Mouse (Mus musculus) cerebellum, postnatal 10 days (tissue): ENCODE results near the gene Notch2.
"Not testable (repeated sequence)": the region's sequence is repeated elsewhere in the genome, so short reads cannot be mapped to it uniquely, and the experiment has no call there.

ENCODE experiments used
- DNase-seq, 2 experiments: peaks; one replicate each; pipeline ENCODE4 v3.0.0; 2021; ENCODE audit warnings: mixed read lengths in 2 of 2

The Notch2 gene

DNA sequence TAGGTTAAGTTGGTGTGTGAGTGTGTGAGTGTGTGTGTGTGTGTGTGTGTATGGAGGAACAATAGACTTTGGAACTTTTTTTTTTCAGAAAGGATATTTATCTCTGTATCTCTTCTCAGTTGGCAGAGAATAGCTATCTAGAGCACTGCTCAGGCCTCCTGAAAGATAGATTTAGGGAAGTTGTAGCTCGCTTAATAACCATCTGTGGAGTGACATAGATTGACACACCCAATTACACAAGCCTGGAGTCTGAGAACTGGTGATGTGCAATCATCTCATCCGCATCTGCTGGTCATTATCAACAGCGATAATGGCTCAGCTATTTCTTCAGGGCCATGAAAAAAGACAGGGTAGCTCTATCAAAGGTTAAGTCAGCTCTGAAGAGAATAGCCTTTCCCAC is 18.9 kb downstream of the Notch2 start:
- no peak for DNase-seq

DNA sequence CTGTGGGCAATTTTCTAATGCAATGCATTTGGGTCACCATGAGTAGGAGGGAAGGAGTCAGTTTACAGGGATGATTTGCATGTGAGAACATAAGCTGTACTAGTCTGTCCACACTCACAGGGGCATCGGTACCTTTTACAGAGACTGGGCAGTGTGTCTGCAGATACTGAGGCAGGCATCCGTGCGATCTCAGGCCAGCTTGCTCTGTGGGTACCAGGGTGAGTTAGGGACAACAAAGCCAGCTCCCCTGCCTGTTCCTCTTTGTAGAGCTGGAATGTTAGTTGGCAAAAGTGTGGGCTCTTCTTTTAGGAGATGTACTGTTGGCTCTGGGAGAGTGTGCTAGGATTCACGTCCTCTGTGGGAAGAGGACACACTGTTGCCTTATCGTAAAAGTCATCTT is 19.6 kb downstream of the Notch2 start:
- peak in 1 of 2 experiments; percentile 61 for DNase-seq

DNA sequence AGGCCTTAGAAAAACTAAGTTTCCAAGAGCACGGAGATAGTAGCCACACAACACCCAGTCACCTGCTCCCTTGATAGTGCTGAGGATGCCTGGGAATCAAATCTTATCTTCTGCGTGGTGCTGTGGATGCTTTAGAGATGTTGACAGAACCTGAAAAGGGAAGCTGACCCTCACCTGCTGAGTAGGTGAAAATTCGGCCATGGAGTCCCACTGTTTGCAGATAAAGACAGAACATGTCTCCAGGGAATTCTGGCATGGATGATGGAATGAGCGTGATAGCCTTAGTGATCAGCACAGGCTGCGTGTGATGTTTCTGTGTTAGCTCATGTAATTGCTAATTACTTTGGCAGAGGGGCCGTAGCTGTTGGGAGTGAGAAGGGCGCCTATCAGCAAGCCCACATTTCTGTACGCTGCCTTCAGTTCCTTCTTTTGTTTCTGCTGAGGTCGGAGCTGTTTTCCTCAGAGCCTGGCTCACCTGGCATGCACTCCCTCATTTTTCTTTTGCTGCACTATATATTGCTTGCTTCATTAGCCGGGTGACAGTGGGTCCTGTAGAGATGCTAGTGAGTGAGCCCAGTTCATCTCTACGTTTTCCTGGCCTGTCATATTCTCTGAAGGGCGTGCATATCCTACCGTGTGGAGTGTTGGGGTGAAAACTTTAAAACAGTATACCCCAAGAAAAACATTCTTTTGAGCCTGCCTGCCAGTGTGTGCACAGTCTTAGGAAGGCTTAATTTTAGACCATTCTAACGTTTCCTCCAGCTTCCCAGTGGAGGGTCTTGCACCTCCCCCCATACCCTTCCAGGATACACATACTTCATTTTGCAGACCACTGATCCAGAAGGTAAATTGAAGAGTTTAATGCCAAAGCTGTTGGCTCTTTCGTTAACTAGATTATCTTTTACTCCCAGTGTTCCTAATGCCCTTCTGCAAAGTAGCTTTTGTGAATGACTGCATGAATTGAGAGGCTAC is 21.6 kb downstream of the Notch2 start:
- peak; percentile 67 to 70 for DNase-seq

DNA sequence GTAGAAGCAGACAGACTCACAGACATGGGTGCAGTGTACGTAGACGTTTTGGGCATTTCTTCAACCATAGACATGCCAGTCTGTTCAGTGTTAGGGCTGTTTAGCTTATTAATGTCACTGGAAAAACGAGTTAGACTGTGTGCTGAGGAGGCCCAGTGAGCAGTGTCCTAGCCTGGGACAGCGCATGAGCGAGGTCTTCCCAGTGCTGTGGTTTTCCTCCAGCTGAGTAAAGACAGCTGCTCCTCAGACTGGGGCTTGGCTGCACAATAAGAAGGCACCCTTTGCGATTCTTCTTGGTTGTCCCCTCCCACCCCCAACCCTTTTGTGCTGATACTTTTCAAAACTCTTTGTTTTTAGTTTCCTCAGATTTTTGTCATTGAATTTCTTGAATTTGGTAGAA is 22.8 kb downstream of the Notch2 start:
- DNase-seq, result no peak

DNA sequence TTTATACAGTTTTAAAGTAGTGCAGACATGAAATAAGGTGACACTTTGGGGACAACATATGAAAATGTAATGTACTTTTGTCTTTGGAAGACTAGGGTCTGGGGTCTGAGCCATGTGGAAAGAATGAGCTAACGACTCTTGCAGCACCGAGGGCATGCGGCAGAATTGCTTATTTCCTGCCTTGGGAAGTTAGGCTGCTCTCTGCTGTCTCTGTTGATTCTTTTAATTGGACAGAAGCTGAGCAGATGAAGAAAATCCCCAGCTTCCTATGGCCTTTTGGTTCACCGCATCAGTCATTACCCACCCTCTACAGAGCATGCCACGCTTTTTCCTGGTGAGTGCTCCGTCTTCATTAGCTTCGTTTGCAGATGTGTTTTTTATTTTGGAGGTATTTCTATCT is 23.8 kb downstream of the Notch2 start:
- DNase-seq, result no peak

DNA sequence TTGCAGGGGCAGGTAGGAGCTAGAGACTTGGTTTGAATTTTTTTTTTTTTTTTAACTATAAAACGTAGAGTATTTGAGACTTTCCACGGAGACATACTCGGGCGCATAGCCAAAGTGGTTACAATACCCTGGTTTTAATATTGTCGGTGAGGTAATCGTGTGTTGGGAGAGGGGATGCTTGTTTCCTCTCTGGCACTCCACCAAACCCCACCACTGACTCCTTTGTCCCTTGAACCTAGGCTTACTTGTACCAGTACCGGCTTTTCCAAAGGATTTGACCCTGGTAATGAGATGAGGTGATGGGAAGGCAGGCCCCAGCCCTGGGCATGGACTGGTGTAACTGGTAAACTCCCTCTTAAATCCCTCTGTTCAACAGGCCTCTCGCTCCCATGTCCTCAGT is 25.3 kb downstream of the Notch2 start:
- no peak for DNase-seq

DNA sequence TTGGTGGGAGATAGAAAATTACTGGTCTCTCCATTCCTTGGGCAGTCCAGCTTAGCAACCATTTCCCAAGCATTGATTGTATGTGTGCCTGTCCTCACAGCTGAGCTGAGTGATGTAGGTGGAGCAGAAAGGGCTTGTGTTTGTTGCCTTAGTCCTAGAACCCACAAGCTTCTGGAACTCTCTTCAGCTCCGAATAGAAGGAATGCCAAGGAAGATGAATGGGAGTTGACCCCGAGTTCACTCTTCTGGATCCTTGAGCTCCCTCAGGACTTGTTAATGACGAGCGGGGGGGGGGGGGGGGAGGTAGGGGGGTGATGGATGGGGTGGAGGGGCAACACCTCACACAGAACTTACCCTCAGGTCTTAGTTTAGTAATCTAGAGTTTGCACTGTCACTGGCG is 25.9 kb downstream of the Notch2 start:
- no peak for DNase-seq

DNA sequence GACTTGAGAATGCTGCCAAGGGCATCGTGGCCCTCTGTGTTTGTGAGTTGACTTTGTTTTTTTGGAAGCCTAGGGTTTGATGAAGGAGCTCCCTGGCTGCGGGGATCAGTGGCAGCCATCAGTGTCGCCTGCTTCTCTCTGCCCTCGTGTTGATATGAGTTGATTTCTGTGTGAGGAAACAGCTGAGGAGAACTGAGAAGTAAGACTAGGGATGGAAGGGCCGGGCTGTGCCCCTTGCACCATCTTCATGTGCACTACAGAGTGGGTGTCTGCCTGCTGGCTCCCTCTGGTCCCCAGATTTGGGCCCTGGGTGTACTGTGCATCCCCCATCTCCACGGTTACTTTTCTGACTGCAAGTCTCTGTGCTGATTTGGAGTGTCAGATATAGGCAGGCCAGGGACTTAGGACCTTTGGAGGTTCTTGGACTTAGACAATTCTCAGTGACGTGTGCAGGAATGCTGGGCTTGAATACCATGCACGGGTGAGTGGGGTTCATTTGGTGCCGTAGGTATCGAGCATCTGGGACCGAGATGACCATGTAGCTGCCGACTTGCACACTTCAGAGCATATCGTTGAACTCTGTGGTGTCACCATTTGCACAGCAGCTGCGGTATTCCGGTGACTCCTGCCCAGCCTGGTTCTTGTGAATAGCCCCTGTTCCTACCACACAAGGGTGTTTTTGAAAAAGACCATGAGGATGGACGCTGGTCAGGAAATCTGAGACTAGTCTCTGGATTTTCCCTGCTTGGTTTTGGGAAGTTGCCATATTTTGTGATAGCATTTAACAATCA is 26.5 kb downstream of the Notch2 start:
- no peak for DNase-seq

DNA sequence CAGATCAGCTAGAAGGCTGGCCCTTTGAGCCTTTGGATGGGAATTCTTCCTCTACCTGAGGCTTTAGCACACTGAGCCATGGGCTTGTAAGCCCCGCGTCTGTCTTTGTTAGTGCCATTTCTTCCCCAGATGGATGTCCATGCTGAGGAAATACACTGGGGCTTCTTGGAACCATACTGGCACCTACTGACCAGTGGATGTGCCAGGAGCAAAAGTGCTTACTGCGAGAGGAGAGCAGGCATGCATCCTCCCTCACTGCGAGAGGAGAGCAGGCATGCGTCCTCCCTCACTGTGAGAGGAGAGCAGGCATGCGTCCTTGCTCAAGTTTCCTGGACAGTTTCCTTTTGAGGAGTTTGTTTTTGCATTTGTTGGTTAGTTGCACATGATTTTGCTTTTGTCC is 27.5 kb downstream of the Notch2 start:
- DNase-seq, result peak in 1 of 2 experiments; percentile 56

DNA sequence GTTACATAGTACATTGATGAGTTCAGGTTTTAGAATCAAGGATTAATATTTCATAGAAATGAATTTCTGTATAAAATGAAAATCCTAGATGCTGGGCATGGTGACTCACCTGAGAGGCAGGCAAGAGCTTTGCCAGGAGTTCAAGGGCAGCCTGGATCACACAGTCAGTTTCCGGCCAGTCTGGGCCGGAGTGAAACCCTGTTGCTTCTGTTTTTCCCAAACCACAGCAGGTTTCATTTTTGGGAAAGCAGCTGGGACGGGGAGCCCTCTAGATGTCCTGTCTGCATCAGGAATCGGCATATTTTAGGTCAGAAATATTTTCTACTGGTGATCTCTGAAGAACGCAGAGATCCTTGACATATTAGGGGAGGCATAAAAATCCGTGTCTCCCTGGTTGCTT is 29.0 kb downstream of the Notch2 start:
- no peak for DNase-seq

DNA sequence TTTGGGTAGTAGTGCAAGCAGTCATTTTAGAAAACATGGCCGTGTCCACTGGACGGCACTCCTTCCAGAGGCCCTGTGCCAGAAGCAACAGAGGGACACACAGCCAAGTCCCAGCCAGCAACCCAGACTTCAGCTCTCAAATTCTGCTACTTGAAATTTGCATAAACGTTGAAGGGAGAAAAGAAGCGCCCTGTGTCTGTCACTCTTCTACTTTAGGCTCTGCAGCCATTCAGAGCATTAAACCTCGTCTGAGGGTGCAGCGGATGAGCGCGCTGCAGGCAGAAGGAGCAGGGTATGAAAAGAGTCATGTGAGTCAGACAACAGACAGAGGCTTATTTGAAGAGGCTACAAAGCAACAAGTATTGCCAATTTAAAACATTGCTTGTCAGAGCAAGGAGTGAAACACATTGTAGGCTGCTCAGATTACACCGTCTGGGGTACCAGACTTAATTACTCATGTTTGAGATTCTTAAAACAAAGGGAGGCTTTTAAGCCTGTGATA is 29.7 kb downstream of the Notch2 start:
- DNase-seq, result peak; percentile 77 to 84

DNA sequence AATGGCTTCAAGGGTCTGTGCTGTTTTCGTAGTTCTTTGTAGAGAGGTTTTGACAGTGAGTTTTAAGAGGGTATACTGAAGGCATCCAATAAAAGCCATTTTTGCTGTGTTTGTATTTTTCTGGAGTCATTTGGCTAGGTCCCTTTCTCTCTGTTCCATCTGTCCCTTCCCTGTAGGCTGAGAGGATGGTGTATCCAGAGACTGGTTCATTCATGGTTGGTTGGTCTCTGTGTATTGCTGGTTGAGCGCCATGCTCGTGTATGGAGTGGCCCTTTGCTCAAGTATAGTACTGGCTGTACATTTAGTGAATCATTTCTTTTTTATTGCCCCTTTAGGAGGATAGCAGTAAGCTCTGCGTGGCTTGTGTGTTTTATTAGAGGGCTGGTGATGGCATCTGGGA is 30.3 kb downstream of the Notch2 start:
- peak in 1 of 2 experiments; percentile 57 for DNase-seq

DNA sequence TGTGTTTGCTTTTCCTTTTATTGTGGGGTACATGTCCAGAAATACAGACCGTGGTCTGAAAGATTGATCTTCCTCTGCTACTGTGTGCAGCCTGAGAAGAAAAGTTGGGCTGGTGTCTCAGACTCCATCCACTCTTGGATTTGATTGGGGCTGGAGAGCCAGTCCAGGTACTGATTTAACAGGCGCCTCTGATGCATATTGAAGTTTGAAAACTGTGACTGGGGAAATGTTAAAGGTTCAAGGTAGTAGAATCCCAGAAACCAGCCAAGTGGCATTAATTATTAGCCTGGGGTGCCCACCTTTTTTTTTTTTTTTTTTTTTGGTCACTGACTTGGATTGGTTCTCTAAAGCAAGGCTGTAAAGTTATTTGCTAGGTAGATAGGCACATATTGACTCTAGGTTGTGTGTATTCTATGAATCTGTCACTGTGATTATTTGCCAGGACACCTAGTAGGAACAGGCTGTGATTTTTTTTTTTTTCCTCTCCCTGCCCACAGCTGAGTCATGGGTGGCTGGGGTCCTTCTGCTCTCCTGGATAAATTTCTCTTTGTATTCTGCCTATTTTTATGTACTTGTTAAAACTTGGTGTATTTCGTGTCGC is 31.5 kb downstream of the Notch2 start:
- DNase-seq, result no peak

DNA sequence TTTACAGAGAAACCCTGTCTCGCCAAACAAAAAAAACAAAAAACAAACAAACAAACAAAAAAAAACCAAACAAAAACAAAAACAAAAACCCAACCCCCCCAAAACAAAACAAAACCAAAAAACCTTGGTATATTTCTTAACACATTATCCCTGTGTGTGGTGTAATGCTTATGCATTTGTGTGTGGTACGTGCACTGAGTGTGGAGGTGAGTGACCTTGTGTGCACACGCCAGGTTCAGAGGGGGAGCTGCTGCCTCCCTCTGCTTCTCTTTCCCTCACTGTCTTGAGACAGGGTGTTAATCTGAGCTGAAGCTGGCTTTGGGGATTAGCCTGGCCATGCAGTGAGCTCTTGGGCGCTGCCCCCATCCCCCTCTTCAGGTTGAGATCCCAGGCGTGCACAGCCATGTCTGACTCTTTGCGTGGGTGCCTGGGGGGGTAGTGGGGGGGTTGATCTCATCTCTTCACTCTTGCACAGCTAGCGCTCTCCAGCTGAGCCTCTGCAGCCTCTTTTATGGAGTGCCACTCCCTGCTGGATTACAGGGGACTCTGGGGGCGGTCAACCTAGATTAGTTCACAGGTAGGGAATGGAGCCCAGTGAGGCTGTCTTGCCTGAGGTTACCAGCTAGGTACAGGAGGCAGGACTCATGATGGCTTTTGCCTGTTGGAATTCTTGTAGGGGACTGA is 32.3 kb downstream of the Notch2 start:
- no peak for DNase-seq

DNA sequence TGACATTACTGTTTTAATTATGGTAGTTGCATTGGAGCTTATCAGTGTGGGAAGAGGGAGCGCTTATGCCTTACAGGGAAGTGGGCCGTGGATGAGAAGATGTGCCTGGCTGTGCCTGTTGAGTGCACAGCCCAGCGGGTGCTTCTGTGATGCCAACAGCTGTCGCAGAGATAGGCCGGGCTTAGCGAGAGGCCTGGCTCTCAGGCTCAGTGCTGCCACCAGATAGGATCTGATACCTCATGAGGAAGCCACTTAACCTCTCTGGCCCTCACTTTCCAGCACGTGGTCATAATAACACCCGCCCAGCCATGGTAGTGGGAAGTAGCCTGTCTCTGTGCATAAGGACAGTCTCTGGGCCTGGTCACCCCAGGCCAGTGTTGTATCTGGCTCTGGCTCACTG is 33.0 kb downstream of the Notch2 start:
- peak; percentile 59 to 73 for DNase-seq

DNA sequence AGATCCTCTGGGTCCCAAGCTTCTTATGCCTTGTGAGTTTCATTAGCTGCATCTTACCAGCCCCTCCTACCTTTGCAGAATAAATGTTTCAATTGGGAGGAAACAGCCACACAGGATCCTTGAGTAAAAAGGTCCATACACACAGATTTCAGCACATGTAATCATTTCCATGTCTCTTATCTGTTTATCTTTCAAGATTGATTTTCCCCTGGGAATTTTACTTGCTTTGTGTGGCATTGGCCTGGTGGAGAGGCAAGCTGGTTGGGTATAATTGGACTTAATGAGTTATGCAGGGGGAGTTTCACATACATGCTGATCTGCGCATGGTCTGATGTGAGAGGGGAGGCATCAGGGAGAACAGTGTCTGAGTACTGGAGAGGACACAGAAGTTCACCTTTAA is 36.3 kb downstream of the Notch2 start:
- DNase-seq, result no peak

DNA sequence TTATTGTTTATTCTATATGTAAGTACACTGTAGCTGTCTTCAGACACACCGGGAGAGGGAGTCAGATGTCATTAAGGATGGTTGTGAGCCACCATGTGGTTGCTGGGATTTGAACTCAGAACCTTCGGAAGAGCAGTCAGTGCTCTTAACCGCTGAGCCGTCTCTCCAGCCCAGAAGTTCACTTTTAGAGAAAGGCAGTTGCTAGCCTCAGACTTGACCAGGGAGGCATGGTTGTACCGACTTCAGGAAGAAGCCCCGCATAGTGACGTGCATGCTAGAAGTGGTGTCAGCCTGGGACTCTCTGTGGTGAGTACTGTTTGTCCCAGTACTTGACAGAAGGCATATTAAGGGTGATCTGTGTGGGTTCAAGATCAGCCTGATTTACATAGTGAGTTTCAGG is 36.8 kb downstream of the Notch2 start:
- not testable (repeated sequence) for DNase-seq

DNA sequence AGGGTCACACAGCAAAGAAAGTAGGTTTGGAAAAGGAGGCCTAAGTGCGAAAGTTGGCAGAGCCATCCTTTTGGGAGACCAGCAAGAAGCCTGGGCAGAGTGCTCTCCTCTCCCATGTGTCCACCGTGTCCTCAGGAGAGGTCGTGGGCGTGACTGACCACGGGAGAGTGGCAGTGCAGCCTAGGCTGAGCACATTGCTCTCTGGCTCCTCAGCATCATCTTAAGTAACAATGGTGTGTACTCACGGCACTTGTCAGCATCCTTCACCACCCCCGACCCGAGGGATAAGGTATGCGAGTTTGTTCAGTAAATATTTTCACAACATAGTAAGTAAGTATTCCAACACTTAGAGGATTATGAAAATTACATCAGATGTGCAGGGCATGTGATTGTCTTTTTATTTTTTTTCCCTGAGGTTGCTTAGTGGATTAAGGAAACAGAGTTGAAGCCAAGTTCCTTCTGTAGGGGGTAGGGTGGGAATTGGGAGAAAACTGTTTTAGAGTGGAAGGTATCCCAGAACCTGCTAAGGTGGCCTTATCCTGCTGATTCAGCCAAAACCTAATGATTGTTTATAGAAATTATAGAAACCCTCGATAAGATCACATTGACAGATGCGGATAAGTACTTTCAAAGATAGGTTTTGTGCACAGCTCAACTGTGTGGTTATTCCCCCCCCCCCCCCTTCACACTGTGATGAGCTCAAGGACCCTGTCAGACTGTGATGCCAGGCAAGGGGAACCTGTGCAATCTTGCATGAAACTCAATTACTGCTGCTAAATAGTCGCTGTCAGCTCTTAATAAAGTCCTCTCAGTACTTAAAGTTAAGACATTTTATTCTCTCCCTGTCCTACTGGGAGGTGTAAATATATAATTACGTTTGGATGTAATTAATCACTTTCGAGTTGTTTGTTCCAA is 37.4 kb downstream of the Notch2 start:
- DNase-seq, result no peak

DNA sequence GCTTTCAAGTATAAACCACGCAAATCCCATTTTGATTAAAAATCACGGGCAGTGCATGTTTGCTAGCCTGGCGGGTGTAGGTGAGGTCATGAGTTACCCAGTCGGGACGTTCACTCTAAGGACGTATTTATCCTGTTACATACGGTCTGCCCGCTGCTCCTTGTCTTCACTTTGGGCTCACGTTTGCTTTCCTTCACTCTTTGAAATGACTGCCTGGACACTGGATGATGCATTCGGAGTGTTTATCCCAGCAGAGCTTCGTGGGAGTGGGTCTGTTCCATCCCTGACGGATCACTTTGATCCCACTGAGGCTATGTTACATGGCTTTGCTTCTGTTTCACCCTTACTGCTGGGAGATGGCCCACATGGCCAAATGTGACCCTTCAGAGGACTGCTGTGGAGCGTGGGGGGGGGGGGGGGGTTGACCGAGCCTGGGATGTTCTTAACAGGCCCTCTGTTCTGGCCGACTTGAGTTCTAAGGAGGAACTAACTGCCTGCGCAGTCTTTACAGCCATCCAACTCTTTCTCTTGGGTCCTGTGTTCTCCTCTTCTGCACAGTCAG is 38.2 kb downstream of the Notch2 start:
- DNase-seq, result no peak

DNA sequence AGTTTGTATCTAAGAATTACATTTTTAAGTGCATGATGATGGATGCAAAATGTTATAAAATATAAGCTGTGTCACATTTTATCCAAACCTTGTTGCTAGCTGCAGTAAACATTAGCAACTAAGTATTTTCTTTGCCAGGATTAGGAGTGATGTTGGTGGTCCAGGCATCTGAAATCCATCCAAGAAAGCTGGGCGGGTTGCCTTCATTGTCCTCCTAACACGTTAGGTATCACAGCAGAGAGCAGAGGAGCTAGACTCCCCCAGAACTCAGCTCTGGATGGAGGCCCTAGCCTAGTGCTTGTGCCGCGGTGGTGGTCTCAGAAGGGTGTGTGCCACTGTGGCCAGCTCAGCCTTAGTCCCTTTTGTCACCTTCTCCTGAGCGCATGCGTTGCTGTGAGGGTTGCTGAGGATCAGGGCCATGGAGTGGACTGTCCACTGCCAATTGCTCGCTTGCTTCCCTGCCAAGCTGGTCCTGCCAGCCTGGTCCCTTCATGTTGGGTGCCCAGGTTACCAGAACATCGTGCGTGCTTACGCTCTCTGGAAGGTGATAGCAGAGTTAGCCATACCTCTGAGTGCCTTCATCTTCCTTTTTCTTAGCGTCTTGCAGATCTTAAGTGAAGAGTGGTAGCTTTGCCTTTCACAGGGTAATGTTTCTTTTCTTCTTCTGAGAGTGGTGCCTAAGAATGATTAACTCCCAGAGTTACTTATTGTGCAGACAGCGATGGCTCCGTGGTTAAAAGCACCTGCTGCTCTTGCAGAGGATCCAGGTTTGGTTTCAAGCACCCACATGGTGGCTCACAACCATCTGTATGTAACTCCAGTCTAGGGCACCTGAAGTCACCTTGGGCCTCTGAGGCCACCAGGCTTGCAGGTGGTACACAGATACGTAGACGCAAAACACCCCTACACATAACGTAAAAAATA is 39.4 kb downstream of the Notch2 start:
- peak; percentile 63 to 73 for DNase-seq
